Mouse (Mus musculus): ENCODE results near the gene C130073F10Rik.
"Not testable (repeated sequence)": the region's sequence is repeated elsewhere in the genome, so short reads cannot be mapped to it uniquely, and the experiment has no call there.

Gene C130073F10Rik

DNA sequence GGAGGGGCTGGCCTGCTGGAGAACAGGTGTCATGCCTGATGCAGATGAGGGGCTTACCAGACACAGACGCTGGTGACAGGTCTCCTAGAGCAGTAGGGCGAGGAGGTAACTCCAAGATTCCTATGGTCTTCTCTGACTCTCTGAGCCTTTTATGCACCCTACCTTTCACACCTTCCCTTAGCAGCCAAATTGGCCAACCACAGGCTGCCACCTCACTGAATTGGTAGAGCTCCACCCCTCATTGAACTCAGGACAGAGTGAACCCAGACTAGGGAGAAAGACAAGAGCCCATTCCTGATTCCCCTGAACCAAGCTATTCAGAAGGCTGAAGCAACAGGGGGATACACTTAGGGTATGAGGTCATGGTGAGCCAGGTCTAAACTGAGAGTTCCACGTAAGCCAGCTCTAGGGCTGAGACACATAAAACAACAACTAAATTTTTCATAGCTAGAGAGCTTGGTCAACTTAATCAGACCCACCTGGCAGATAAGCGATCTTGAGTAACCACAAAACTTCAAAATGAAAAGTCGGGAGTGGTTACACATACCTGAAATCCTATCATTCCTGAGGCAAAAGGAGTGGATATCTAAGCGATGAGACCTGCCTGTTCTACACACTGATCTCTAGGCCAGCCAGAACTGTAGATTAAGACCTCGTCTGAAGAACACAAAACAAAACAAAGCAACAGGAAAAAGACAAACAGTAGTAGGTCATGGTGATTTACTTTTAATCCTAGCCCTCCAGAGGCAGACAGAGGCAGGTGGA, at the start of gene C130073F10Rik:
Gene C130073F10Rik (minus strand): TSS at position 134 of the 765 bp plus-strand sequence.
- no peak for DNase-seq

DNA sequence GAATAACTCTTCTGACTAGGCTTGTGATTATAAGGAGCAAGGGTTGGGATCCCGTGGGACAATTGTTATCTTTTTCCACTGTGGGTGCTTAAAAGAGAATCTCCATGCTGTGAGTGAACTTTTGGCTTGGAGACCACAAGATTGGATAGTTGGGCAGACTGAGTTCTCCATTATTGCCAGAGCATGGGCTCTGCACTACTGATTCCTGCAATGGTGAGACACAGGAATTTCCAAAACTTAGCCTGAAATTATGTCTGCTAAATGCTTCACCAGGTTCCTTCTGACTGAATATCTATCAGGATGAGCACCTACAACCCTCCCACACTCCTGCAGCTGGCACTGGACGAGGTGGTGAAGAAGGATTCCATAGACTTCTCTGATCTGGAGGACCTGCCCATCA, 46.5 kb upstream of the C130073F10Rik start, which contains the start of gene Gm12794:
Gene Gm12794 (plus strand): TSS at position 301 of the 400 bp plus-strand sequence.
- not testable (repeated sequence) for DNase-seq

DNA sequence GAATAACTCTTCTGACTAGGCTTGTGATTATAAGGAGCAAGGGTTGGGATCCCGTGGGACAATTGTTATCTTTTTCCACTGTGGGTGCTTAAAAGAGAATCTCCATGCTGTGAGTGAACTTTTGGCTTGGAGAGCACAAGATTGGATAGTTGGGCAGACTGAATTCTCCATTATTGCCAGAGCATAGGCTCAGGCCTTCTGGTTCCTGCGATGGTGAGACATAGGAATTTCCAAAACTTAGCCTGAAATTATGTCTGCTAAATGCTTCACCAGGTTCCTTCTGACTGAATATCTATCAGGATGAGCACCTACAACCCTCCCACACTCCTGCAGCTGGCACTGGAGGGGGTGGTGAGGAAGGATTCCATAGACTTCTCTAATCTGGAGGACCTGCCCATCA, 15.2 kb upstream of the C130073F10Rik start, which contains the start of gene Gm12800:
Gene Gm12800 (plus strand): TSS at position 301 of the 400 bp plus-strand sequence.
- not testable (repeated sequence) for DNase-seq

DNA sequence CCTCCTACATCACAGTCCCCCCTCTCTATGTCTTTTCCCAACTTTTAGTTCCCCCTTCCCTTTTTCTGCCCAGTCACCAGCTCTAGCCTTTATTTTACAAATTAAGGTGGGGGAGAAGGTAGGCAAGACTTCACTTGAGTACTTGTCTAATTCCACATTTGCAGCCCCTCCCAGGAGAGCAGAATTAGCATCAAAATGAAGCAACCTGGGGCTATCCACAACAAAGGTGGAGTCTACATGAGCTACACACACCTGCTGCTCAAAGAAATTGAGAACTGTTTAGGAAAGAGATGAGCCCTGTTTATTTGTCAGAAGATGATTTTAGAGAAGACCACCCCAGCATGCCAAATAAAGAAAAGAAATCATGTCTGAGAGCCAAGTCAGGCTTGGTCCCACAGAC, 4.2 kb downstream of the C130073F10Rik start:
- no peak for DNase-seq

DNA sequence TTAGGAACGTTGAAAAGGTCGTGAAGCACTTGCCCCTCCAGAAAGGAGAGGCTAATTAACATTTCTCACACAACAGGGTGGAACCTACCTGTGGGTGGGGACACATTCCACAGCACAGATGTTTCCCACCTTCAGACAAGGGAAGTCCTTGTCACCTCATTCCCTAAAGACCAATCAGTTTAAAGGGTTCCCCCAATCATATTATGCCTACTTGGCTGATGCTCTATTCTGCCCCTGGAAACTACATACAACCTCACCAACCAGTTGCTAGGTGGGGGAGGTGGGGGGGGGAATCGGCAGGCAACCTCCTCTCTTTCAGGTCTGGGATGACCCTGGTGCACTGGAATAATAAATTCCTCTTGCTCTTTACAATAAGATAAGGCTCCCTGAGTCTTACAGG, 9.9 kb downstream of the C130073F10Rik start:
- no peak for DNase-seq

DNA sequence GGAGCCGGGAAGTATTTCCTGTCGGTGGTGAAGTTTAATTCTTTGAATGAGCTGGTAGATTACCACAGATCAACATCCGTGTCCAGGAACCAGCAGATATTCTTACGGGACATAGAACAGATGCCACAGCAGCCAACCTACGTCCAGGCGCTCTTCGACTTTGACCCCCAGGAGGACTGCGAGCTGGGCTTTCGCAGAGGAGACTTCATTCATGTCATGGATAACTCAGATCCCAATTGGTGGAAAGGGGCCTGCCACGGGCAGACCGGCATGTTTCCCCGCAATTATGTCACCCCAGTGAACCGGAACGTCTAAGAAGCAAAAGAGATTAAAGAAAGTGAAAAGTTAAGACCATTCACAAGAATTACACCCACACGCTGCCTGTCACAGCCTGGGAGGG, 17.9 kb downstream of the C130073F10Rik start:
- DNase-seq: not testable (repeated sequence)

DNA sequence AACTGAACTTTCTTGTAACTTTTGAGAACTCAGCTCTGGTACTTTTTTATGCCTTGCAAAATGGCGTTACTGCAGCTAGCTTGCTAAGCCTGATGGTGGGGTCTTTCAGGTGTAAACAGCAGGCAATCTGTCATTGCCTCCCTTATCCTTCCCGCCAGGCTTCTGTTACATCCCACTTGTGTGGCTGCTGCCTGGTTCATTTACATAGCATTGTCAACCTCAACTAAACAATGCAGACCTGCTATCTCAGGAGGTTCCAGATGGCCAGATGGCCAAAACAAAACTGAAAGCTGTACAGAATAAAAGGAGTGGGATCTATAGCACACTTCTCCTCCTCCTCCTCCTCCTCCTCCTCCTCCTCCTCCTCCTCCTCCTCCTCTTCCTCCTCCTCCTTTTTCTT, 21.6 kb downstream of the C130073F10Rik start:
- DNase-seq: not testable (repeated sequence)

DNA sequence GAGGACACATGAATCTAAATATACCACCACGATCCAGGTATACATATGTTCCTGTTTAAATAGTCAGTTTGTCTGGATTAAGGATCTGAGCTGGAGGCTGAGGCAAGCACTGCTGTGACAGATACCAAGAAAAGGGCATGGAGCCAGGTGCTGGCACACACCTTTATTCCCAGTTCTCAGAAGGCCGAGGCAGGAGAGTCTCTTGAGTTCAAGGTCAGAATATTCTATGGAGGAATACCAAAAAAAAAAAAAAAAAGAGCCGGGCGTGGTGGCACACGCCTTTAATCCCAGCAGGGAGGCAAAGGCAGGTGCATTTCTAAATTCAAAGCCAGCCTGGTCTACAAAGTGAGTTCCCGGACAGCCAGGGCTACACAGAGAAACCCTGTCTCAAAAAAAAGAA, 31.3 kb downstream of the C130073F10Rik start:
- peak in 1 of 2 experiments; percentile 5 for DNase-seq

DNA sequence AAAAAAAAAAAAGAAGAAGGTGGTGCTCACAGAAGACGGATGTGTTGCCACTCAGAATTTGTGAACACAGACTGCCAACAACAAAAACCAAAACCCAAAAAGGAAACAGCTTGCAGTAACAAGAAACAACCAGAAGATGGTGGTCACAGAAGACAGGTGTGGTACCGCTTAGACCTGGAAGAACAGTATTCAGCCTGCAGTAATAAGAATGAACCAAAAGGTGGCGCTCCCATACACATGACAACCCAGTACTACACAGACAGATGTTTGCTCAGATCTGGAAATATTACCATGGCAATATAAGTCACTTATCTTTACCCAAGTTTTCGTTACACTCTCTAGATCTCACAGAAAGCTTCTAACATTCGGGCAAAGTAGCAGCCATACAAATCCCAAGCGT, 32.7 kb downstream of the C130073F10Rik start:
- peak; percentile 19 to 21 for DNase-seq

DNA sequence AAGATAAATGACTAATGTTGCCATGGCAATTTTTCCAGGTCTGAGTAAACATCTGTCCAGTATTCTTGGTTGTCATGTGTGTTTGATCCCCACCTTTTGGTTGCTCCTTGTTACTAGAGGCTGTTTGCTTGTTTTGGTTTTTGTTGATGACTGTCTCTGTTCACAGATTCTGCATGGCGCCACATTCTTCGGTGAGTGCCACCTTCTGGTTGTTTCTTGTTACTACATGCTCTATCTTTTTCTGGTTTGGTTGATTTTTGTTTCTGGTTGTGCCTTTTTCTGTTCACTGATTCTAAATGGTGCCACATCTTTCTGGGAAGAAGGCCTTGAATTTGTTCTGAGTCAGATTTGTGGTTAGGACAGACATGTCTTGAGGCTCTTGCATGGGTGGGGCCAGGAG, 42.7 kb downstream of the C130073F10Rik start:
- DNase-seq: no peak

DNA sequence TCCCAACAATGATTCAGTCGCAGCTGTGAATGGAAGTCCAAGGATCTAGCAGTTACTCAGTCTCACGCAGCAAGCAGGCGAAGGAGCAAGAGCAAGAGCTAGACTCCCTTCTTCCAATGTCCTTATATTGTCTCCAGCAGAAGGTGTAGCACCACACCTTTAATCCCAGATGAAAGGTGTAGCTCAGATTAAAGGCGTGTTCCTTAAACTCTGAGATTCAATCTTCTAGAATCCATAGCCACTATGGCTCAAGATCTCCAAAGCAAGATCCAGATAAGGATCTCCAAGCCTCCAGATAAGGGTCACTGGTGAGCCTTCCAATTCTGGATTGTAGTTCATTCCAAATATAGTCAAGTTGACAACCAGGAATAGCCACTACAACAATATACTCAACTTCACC, 49.7 kb downstream of the C130073F10Rik start, which contains the start of gene B020004J07Rik:
Gene B020004J07Rik (minus strand): TSS at position 101 of the 400 bp plus-strand sequence.
- DNase-seq: not testable (repeated sequence)
